Mouse (Mus musculus) liver, adult 2 months (tissue): Measurements from ENCODE around the gene Llph.

Experiments
- CTCF ChIP-seq: fragments of 200-500 bp; IDR thresholded peaks from 2 replicates; pipeline ENCODE4 v1.5.1; 2011; ENCODE audit warnings: low read depth, low read length, control low read depth
- POLR2A ChIP-seq: fragments of 200-500 bp; IDR thresholded peaks from 2 replicates; pipeline ENCODE4 v1.6.1; 2011; ENCODE audit warnings: low read length, control low read depth; ENCODE audit not compliant: insufficient read depth; ENCODE audit errors: extremely low read depth

DNA sequence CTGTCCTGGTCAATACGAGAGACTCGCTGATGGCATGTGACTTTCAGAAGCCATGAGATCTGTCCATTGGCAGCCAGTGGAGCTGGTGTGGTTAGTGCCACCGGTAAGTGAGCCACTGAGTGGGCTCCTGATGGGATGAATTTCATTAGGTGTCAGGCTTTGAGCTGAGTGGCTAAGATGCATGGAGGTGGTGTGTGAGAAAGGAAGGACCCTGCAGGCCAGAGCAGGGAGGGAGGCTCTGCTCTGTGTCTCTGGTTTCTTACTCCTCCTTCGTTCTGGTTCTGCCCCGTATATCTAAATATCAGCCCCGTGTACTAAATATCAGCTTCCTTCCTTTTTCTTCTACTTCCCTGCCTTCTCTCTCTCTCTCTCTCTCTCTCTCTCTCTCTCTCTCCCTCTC, 44.4 kb downstream of the Llph start:
- no peak for TF ChIP-seq CTCF
- TF ChIP-seq POLR2A, result no peak
